Mouse (Mus musculus) lung, embryonic 16.5 days (tissue): Measurements from ENCODE around the gene Yap1. TPM values are rescaled to one million over a fixed set of nuclear protein-coding genes. Genes with fewer than 3 reads are reported as not detected.

ENCODE experiments used
- ATAC-seq: fragments of 200-750 bp; cut with Nextera tagmentation; 2 replicates; pipeline ENCODE4 v1.8.0; 2017; ENCODE audit warnings: low read depth, mild to moderate bottlenecking, moderate library complexity
- H3K27ac ChIP-seq: fragments of 300-500 bp; sonication (generic); 2 replicates; pipeline ENCODE4 v1.5.1; 2014; ENCODE audit warnings: mild to moderate bottlenecking, control low read depth, low read length
- H3K27me3 ChIP-seq: fragments of 300-500 bp; sonication (generic); 2 replicates; pipeline ENCODE4 v1.6.1; 2014; ENCODE audit warnings: low read depth, low read length, mixed read lengths; ENCODE audit not compliant: control insufficient read depth, insufficient read depth
- H3K36me3 ChIP-seq: fragments of 300-500 bp; sonication (generic); 2 replicates; pipeline ENCODE4 v1.6.1; 2014; ENCODE audit warnings: low read length; ENCODE audit not compliant: control insufficient read depth, insufficient read depth
- H3K4me1 ChIP-seq: fragments of 300-500 bp; sonication (generic); replicated peaks from 2 replicates; pipeline ENCODE4 v1.6.1; 2014; ENCODE audit warnings: low read length, mixed read lengths; ENCODE audit not compliant: control insufficient read depth, insufficient read depth
- H3K4me2 ChIP-seq: fragments of 300-500 bp; sonication (generic); 2 replicates; pipeline ENCODE4 v1.6.1; 2014; ENCODE audit warnings: low read depth, low read length, control low read depth
- H3K4me3 ChIP-seq: fragments of 300-500 bp; sonication (generic); 2 replicates; pipeline ENCODE4 v1.5.1; 2014; ENCODE audit warnings: mild to moderate bottlenecking, low read length, control low read depth
- H3K9ac ChIP-seq: fragments of 300-500 bp; sonication (generic); 2 replicates; pipeline ENCODE4 v1.6.1; 2014; ENCODE audit warnings: low read length, control low read depth
- H3K9me3 ChIP-seq: fragments of 300-500 bp; sonication (generic); 2 replicates; pipeline ENCODE4 v1.6.1; 2016; ENCODE audit warnings: low read length; ENCODE audit not compliant: control insufficient read depth
- WGBS: fragments of 180-500 bp; shearing (Covaris S2); extraction: QIAGEN DNeasy Blood & Tissue Kit; methylation state at CpG from one replicate; pipeline ENCODE4 v1.1.7; 2014; 5-methylcytosine and 5-hydroxymethylcytosine counted together
- polyA plus RNA-seq: library from polyadenylated mRNA; unstranded; fragments of >200 nt; fragmentation: Nextera tagmentation; extraction: Ambion mirVana; gene quantifications from 2 replicates; pipeline ENCODE4 v1.2.1, GENCODE M21; 2015

Gene Yap1
- 28.5 and 30.3 TPM in 2 replicates for polyA plus RNA-seq

GRCm38 (mm10) chr9:8004370-8004991 is at the start of gene Yap1:
Yap1 (minus strand) TSS chr9:8004596.
- peak within 1 kb of the TSS; percentile 98 for H3K27ac ChIP-seq
- under 1% methylated on average over 68 of the region's 79 CpGs for WGBS
- H3K27me3 ChIP-seq: no peaks in the 10 kb centered on the region
- H3K9ac ChIP-seq: peak within 1 kb of the TSS; percentile 96
- peak; percentile 92 for ATAC-seq
- peaks cover 11% of the 10 kb centered on the region for H3K4me1 ChIP-seq
- peak within 1 kb of the TSS; percentile 88 for H3K4me3 ChIP-seq
- no peaks in the 10 kb centered on the region for H3K9me3 ChIP-seq
- peaks cover 7% of the 10 kb centered on the region for H3K36me3 ChIP-seq
- H3K4me2 ChIP-seq: peak within 1 kb of the TSS; percentile 62

DNA sequence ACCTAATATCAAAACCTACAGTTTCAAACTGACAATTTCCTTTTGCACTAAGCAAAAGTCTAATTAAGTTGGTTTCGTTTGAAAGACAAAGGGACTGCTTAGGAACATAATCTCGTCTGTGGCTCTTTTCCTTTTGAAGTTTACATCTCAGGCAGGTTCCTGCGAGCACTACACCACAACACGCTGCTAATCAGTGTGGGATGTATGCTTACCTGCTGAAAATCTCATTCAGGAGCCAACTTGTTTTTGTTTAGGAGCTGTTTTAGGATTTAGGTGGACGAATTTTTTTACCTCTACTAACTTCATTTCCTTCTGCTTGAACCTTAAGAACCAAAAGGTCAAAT is 38.6 kb upstream of the Yap1 start:
- H3K36me3 ChIP-seq: no peaks in the 10 kb centered on the region
- H3K9me3 ChIP-seq: no peaks in the 10 kb centered on the region
- H3K9ac ChIP-seq: peak overlapping the region; percentile 73
- ATAC-seq: peak; percentile 44
- peak overlapping the region; percentile 80 for H3K4me3 ChIP-seq
- peaks cover 8% of the 10 kb centered on the region; the same call in 1 of the 2 replicates for H3K4me1 ChIP-seq
- peak overlapping the region; percentile 47 for H3K27ac ChIP-seq
- H3K4me2 ChIP-seq: peak overlapping the region; percentile 71
- no peaks in the 10 kb centered on the region for H3K27me3 ChIP-seq
- 11% methylated on average over 5 of the region's 5 CpGs for WGBS

DNA sequence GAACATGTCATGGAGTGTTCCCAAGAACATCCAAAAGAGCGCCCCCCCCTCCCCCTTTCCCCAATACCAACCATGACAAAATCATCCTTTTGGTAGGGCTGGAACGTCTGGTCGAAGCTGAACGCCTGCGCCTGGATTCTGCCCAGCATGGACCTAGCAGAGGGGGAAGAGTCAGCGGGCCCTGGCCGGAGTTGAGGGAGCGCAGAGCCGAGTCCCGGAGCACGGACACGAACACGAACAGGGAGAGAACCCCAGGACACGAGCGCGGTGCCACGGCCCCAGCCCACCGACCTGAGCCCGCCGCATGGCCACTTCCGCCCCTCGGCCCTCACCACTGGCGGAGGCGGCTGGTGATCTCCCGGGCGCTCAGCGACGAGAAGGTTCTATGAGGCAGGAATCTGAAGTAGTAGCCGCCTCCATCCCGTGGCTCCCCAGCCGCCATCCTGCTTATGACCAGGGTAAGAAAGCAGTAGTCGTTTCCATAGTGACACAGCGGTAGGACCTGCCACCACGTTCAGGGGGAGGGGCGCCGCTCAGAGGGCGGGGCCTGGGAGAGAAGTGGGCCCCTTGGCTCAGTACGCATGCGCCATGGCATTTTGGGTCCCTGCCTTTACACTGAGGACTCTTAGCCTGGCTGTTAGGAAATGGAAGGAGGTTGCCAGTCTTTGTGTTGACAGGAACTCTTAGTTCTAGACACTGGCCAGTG is 38.1 kb upstream of the Yap1 start, which contains the start of gene Cfap300:
Gene Cfap300, minus strand, starts transcription at position 486 of the 706 bp plus-strand sequence.
- peak within 1 kb of the TSS; percentile 53 for H3K27ac ChIP-seq
- peak within 1 kb of the TSS; percentile 71 for H3K4me2 ChIP-seq
- H3K4me1 ChIP-seq: peaks cover 8% of the 10 kb centered on the region; the same call in 1 of the 2 replicates
- H3K4me3 ChIP-seq: peak within 1 kb of the TSS; percentile 80
- peak; percentile 98 for ATAC-seq
- no peaks in the 10 kb centered on the region for H3K9me3 ChIP-seq
- H3K27me3 ChIP-seq: no peaks in the 10 kb centered on the region
- under 1% methylated on average over 38 of the region's 39 CpGs for WGBS
- H3K36me3 ChIP-seq: no peaks in the 10 kb centered on the region
- H3K9ac ChIP-seq: peak within 1 kb of the TSS; percentile 73

DNA sequence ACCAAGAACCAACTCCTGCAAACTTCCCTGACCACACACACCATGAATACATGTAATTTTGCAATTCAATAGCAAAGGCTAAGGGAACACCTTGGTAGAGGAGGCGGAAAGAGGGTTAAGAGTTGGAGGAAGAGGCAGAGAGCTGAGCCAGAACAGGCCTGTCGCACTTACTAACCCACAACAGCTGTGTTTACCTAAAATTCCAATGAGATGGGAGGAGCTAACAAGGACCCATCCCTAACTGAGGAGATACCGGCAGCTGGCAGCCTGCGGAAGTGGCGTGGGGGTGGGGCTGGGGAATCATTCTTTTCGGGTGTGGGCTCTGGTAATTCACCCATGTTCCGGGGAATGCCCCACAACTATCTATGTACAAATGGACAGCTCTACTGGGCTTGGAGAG is 31.1 kb upstream of the Yap1 start:
- H3K4me2 ChIP-seq: peak overlapping the region; percentile 38
- WGBS: 10% methylated on average over 7 of the region's 7 CpGs

GRCm38 (mm10) chr9:8035091-8035490 is 30.7 kb upstream of the Yap1 start:
- Histone ChIP-seq H3K27me3 (no peaks in the 10 kb centered on the region), H3K9ac (no peak overlapping the region), H3K4me2 (peak overlapping the region; percentile 38; the same call in 1 of the 2 replicates), H3K27ac (no peak overlapping the region), H3K4me1 (peaks cover 11% of the 10 kb centered on the region), H3K4me3 (no peak overlapping the region), H3K36me3 (no peaks in the 10 kb centered on the region), H3K9me3 (no peaks in the 10 kb centered on the region)
- 47% methylated on average over 4 of the region's 4 CpGs for WGBS
- ATAC-seq: 0 out of 2 replicates have a peak, but pooled peaks have one; percentile 21

More for the DNA sequence above, 31.1 kb upstream of the Yap1 start:
- Histone ChIP-seq H3K27ac (no peak overlapping the region), H3K9ac (no peak overlapping the region), H3K27me3 (no peaks in the 10 kb centered on the region), H3K4me3 (no peak overlapping the region), H3K4me1 (peaks cover 11% of the 10 kb centered on the region), H3K36me3 (no peaks in the 10 kb centered on the region), H3K9me3 (no peaks in the 10 kb centered on the region)
- ATAC-seq: peak; percentile 80

- no peak overlapping the region for H3K4me3 ChIP-seq
Observed at GRCm38 (mm10) chr9:8034143-8034542, 29.7 kb upstream of the Yap1 start.

GRCm38 (mm10) chr9:8032847-8033246 is 28.5 kb upstream of the Yap1 start:
- Histone ChIP-seq H3K4me1 (peaks cover 11% of the 10 kb centered on the region), H3K27ac (no peak overlapping the region), H3K4me3 (no peak overlapping the region), H3K9me3 (no peaks in the 10 kb centered on the region), H3K36me3 (no peaks in the 10 kb centered on the region), H3K9ac (no peak overlapping the region), H3K27me3 (no peaks in the 10 kb centered on the region), H3K4me2 (no peak overlapping the region)
- WGBS: 78% methylated on average over 5 of the region's 5 CpGs
- no peak for ATAC-seq

More at GRCm38 (mm10) chr9:8034143-8034542, 29.7 kb upstream of the Yap1 start:
- H3K4me2 ChIP-seq: no peak overlapping the region
- no peak overlapping the region for H3K9ac ChIP-seq
- no peak overlapping the region for H3K27ac ChIP-seq
- H3K36me3 ChIP-seq: no peaks in the 10 kb centered on the region
- H3K4me1 ChIP-seq: peaks cover 11% of the 10 kb centered on the region
- no peaks in the 10 kb centered on the region for H3K9me3 ChIP-seq
- no peaks in the 10 kb centered on the region for H3K27me3 ChIP-seq
- ATAC-seq: no peak
- 63% methylated on average over 1 of the region's 1 CpGs for WGBS

DNA sequence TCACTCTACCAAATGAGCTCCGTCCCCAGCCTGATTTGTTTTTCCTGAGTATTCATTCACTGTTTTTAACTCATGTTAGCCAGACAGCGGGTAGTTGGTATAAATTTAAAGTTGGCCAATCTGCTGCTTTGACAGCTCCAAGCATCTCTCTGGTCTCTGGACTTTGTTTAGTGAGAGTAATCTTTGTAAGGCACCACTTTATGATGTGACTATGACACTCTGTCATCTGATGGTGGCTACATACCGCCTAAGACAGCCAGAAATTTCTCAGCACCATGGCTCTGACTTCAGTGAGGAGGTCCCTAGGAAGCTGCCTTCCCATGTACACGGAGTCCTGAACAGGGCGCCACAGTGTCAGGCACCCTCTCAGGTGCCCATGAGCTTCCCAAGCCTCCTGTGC is 14.2 kb upstream of the Yap1 start:
- no peaks in the 10 kb centered on the region for H3K4me1 ChIP-seq
- H3K9me3 ChIP-seq: no peaks in the 10 kb centered on the region
- no peaks in the 10 kb centered on the region for H3K36me3 ChIP-seq
- no peak overlapping the region for H3K4me3 ChIP-seq
- H3K4me2 ChIP-seq: no peak overlapping the region
- H3K27me3 ChIP-seq: no peaks in the 10 kb centered on the region
- ATAC-seq: peak; percentile 67
- no peak overlapping the region for H3K27ac ChIP-seq
- H3K9ac ChIP-seq: no peak overlapping the region
- 51% methylated on average over 5 of the region's 5 CpGs for WGBS

GRCm38 (mm10) chr9:8017253-8017913 is 13.0 kb upstream of the Yap1 start:
- Histone ChIP-seq H3K36me3 (no peaks in the 10 kb centered on the region), H3K4me1 (no peaks in the 10 kb centered on the region), H3K9ac (no peak overlapping the region), H3K4me2 (no peak overlapping the region), H3K9me3 (no peaks in the 10 kb centered on the region), H3K27me3 (no peaks in the 10 kb centered on the region), H3K27ac (no peak overlapping the region), H3K4me3 (no peak overlapping the region)
- no peak for ATAC-seq
- WGBS: 54% methylated on average over 12 of the region's 20 CpGs
